Mouse (Mus musculus) C2C12 (cell line): ENCODE measurements around the gene Fam129b. TPM values are rescaled to one million over a fixed set of nuclear protein-coding genes. Genes with fewer than 3 reads are reported as not detected.

ENCODE experiments used
- H3K27me3 ChIP-seq: one replicate; pipeline ENCODE4 v1.6.1; 2011; ENCODE audit not compliant: control insufficient read depth, insufficient read depth, insufficient read length
- H3K36me3 ChIP-seq: one replicate; pipeline ENCODE4 v1.6.1; 2011; ENCODE audit not compliant: control insufficient read depth, insufficient read depth
- H3K4me3 ChIP-seq: one replicate; pipeline ENCODE4 v1.5.1; 2011; ENCODE audit warnings: mild to moderate bottlenecking, control low read depth; ENCODE audit not compliant: poor library complexity, insufficient read depth, severe bottlenecking
- H3K79me2 ChIP-seq: one replicate; pipeline ENCODE4 v1.6.1; 2011; ENCODE audit not compliant: control insufficient read depth, insufficient read depth
- H3K79me3 ChIP-seq: one replicate; pipeline ENCODE4 v1.6.1; 2011; ENCODE audit warnings: low read depth, control low read depth
- H3ac ChIP-seq: one replicate; pipeline ENCODE3; 2011; ENCODE audit warnings: low read depth; ENCODE audit not compliant: control insufficient read depth, insufficient read length
- CEBPB ChIP-seq: IDR thresholded peaks from one replicate; pipeline ENCODE4 v1.6.1; 2011; ENCODE audit warnings: low read depth, mild to moderate bottlenecking, control low read depth, moderate library complexity
- CTCF ChIP-seq: IDR thresholded peaks from one replicate; pipeline ENCODE4 v1.5.1; 2011; ENCODE audit not compliant: control insufficient read depth, insufficient read depth, insufficient read length
- FOSL1 ChIP-seq: IDR thresholded peaks from one replicate; pipeline ENCODE4 v1.8.0; 2011; ENCODE audit warnings: mild to moderate bottlenecking, low read length; ENCODE audit not compliant: poor library complexity, insufficient read depth, severe bottlenecking
- MAX ChIP-seq: IDR thresholded peaks from one replicate; pipeline ENCODE4 v1.6.1; 2011; ENCODE audit warnings: mild to moderate bottlenecking, control low read depth
- MYOD1 ChIP-seq: IDR thresholded peaks from one replicate; pipeline ENCODE4 v1.6.1; 2011; ENCODE audit warnings: low read depth; ENCODE audit not compliant: control insufficient read depth, insufficient read length
- MYOG ChIP-seq: IDR thresholded peaks from one replicate; pipeline ENCODE4 v1.6.1; 2011; ENCODE audit not compliant: control insufficient read depth, insufficient read length; ENCODE audit errors: extremely low read depth
- USF1 ChIP-seq: IDR thresholded peaks from one replicate; pipeline ENCODE4 v1.6.1; 2011; ENCODE audit warnings: low read depth, mild to moderate bottlenecking, control low read depth, moderate library complexity
- polyA plus RNA-seq: library from polyadenylated mRNA; unstranded; fragments of >200 nt; fragmentation: generic; extraction: Trizol; gene quantifications from one replicate; pipeline ENCODE4 v1.2.1, GENCODE M21; 2012; ENCODE audit warnings: missing spikeins

Gene Fam129b
- polyA plus RNA-seq, 1 experiment = 294 TPM

DNA sequence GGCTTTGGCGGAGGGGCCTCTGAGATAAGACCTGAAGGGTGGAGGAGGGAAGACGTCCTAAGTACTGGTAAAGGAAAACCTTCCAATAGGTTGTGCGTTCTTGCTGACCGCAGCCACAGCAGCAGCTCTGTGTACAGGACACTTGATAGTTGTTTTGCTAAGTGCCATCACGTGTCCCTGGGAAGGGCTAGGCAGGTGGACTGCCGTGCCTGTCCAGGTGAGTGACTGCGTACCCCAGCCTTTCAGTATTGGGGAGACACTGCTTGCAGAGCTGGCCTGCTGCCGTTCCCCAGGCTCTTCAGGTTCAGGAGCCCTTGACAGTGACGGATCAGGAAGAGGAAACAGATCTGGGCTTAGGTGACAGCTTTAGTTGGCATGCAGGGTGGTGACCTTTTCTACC, 15.4 kb downstream of the Fam129b start:
- no peak overlapping the region for H3K4me3 ChIP-seq
- peaks cover 72% of the 10 kb centered on the region for H3K36me3 ChIP-seq
- peaks cover 100% of the 10 kb centered on the region for H3K79me2 ChIP-seq
- peaks cover 99% of the 10 kb centered on the region for H3K79me3 ChIP-seq
- no peak overlapping the region for H3ac ChIP-seq
- TF ChIP-seq USF1 = no peak
- TF ChIP-seq CEBPB = no peak
- TF ChIP-seq CTCF = no peak
- no peaks in the 10 kb centered on the region for H3K27me3 ChIP-seq

- Histone ChIP-seq H3K36me3 (peaks cover 79% of the 10 kb centered on the region), H3K27me3 (no peaks in the 10 kb centered on the region), H3K4me3 (no peak overlapping the region), H3ac (no peak overlapping the region), H3K79me3 (peaks cover 99% of the 10 kb centered on the region), H3K79me2 (peaks cover 100% of the 10 kb centered on the region)
- TF ChIP-seq MYOG (no peak), MYOD1 (no peak), USF1 (no peak), FOSL1 (no peak), CTCF (no peak), CEBPB (no peak), MAX (no peak)
These were observed 16.6 kb downstream of the Fam129b start for GRCm38 (mm10) chr2:32892490-32892889.

- no peak overlapping the region for H3K4me3 ChIP-seq
- TF ChIP-seq USF1 (no peak), MYOD1 (no peak), CEBPB (no peak), CTCF (no peak), MYOG (no peak), MAX (no peak), FOSL1 (no peak)
- peaks cover 100% of the 10 kb centered on the region for H3K79me2 ChIP-seq
- H3K79me3 ChIP-seq = peaks cover 99% of the 10 kb centered on the region
- H3K27me3 ChIP-seq = no peaks in the 10 kb centered on the region
- peaks cover 74% of the 10 kb centered on the region for H3K36me3 ChIP-seq
- H3ac ChIP-seq = peak overlapping the region; percentile 6
These were observed 18.2 kb downstream of the Fam129b start for GRCm38 (mm10) chr2:32894097-32894496.

- peaks cover 100% of the 10 kb centered on the region for H3K79me2 ChIP-seq
- no peak overlapping the region for H3ac ChIP-seq
- H3K36me3 ChIP-seq = peaks cover 70% of the 10 kb centered on the region
- no peaks in the 10 kb centered on the region for H3K27me3 ChIP-seq
- H3K79me3 ChIP-seq = peaks cover 99% of the 10 kb centered on the region
- TF ChIP-seq CTCF (no peak), FOSL1 (no peak), USF1 (no peak), MYOG (no peak), MYOD1 (no peak), MAX (no peak), CEBPB (no peak)
- H3K4me3 ChIP-seq = no peak overlapping the region
These were observed 19.7 kb downstream of the Fam129b start for GRCm38 (mm10) chr2:32895606-32896106.

DNA sequence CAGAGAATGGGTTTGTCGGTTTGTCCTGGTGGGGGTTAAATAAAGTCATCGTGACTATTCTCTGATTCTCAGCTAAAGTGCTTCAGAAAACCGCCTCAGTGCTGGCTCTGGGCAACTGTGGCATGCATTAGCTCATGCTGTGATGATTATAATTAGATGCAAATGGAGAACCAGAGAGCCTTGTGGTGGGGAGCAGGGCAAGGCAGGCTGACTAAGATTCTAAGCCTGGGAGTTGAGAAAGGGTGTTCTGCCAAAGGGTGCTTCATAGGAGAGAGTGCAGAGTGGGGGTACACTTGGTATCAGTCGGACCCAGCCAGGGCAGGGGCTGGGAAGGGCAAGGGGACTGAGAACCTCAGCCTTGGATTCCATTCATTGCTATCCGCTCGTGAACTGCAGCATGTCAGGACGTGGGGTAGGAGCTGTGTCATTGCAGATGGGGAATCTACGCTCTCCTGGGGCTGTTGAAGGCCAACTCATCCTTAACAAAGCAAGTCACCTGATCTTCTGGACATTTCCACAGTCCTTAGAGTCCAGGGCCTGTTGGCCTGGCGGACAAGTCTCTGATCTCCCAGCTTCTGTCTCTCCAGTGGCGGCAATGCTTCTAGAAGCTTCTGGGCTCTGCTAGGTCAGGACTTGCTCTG, 20.7 kb downstream of the Fam129b start:
- H3K4me3 ChIP-seq = no peak overlapping the region

DNA sequence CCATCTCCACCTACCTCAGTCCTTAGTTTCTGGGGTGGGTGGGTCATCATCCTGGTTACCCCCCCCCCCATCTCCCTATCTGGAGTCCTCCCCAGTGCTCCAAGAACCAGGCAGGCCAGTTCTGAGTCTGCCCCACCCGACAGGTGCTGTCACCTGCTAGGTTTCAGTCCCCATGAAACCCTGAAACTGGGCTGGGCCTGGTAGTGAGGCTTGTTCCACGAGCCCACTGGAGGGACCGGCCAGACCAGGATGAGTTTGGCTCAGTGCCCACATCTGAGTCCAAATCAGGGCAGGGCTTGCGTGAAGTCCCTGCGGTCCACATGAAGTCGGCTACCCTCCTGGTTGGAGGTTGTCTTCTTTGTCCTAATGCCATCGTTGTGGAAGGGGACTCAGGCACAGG, 23.1 kb downstream of the Fam129b start:
- no peak for TF ChIP-seq MYOD1
- no peak for TF ChIP-seq USF1
- no peak for TF ChIP-seq FOSL1
- no peak for TF ChIP-seq CTCF
- TF ChIP-seq MYOG = no peak
- no peak for TF ChIP-seq MAX
- no peak for TF ChIP-seq CEBPB
- peaks cover 100% of the 10 kb centered on the region for H3K79me2 ChIP-seq
- peaks cover 97% of the 10 kb centered on the region for H3K79me3 ChIP-seq
- H3K27me3 ChIP-seq = no peaks in the 10 kb centered on the region
- no peak overlapping the region for H3K4me3 ChIP-seq
- H3K36me3 ChIP-seq = peaks cover 53% of the 10 kb centered on the region
- H3ac ChIP-seq = no peak overlapping the region

More for the DNA sequence above, 20.7 kb downstream of the Fam129b start:
- H3K27me3 ChIP-seq = no peaks in the 10 kb centered on the region
- peaks cover 99% of the 10 kb centered on the region for H3K79me3 ChIP-seq
- H3ac ChIP-seq = peak overlapping the region; percentile 42
- TF ChIP-seq USF1 (no peak), CTCF (no peak), MAX (peak; percentile 14)
- H3K79me2 ChIP-seq = peaks cover 100% of the 10 kb centered on the region
- peaks cover 66% of the 10 kb centered on the region for H3K36me3 ChIP-seq
